Mouse (Mus musculus) cerebellum, adult 2 months (tissue): Measurements from ENCODE around the gene Nfya. TPM values are rescaled to one million over a fixed set of nuclear protein-coding genes. Genes with fewer than 3 reads are reported as not detected.

Experiments
- DNase-seq, 2 experiments: peaks; one replicate each; pipeline ENCODE4 v3.0.0; 2021
- H3K27ac ChIP-seq: fragments of 200-500 bp; 2 replicates; pipeline ENCODE4 v1.5.1; 2012; ENCODE audit warnings: low read length, control low read depth, inconsistent platforms; ENCODE audit not compliant: insufficient read depth
- H3K27me3 ChIP-seq: fragments of 200-500 bp; 2 replicates; pipeline ENCODE4 v1.6.1; 2012; ENCODE audit warnings: inconsistent platforms, mild to moderate bottlenecking, low read length, moderate library complexity; ENCODE audit not compliant: control insufficient read depth, insufficient read depth
- H3K4me1 ChIP-seq: fragments of 200-500 bp; 2 replicates; pipeline ENCODE4 v1.6.1; 2011; ENCODE audit warnings: low read length; ENCODE audit not compliant: control insufficient read depth, insufficient read depth
- H3K4me3 ChIP-seq: fragments of 200-500 bp; replicated peaks from 2 replicates; pipeline ENCODE3; 2011; ENCODE audit warnings: mild to moderate bottlenecking, low read depth, low read length, control low read depth; ENCODE audit not compliant: insufficient read depth
- CTCF ChIP-seq: fragments of 200-500 bp; IDR thresholded peaks from 2 replicates; pipeline ENCODE4 v1.5.1; 2011; ENCODE audit warnings: low read depth, mild to moderate bottlenecking, control low read depth, low read length, moderate library complexity, borderline replicate concordance; ENCODE audit not compliant: insufficient read depth
- POLR2A ChIP-seq: fragments of 200-500 bp; IDR thresholded peaks from 2 replicates; pipeline ENCODE4 v1.6.1; 2011; ENCODE audit warnings: low read length, control low read depth, borderline replicate concordance; ENCODE audit not compliant: insufficient read depth
- WGBS: fragments of 180-500 bp; shearing (Covaris S2); methylation state at CpG from one replicate; pipeline ENCODE4 v1.1.7; 2018; 5-methylcytosine and 5-hydroxymethylcytosine counted together
- polyA plus RNA-seq: library from polyadenylated mRNA; depleted of rRNA; stranded (reverse); fragments of >200 nt; gene quantifications from 2 replicates; pipeline ENCODE4 v1.2.3, GENCODE M21; 2012

The Nfya gene
- polyA plus RNA-seq, 1 experiment, result 20.3 TPM

DNA sequence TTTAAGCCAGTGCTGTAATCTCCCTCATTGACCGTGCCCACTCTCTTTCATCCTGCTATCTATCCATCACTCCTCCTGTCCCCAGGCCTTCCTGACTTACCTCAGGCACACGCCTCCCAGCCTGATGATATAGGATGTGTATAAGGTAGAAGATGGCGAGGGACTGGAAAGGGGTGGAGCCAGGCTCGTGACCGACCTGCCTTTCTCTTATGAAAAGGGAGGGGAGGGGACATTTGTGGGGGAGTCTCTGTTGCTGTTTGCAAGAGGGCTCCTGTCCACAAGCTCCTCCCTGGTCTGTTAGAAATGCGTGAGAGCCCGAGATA is 41.6 kb upstream of the Nfya start, which contains the start of gene Tspo2:
Tspo2 (minus strand) TSS at position 170 of the 323 bp plus-strand sequence.
- WGBS, result 88% methylated on average over 7 of the region's 7 CpGs

GRCm38 (mm10) chr17:48450666-48451352 is 41.1 kb upstream of the Nfya start:
- no peak for DNase-seq
- H3K27ac ChIP-seq, result no peak overlapping the region
- no peak overlapping the region for H3K4me3 ChIP-seq
- no peaks in the 10 kb centered on the region for H3K4me1 ChIP-seq
- H3K27me3 ChIP-seq, result no peaks in the 10 kb centered on the region
- 89% methylated on average over 13 of the region's 13 CpGs for WGBS
- TF ChIP-seq CTCF, result no peak
- TF ChIP-seq POLR2A, result no peak

More for the DNA sequence above, 41.6 kb upstream of the Nfya start, which contains the start of gene Tspo2:
- Histone ChIP-seq H3K27me3 (no peaks in the 10 kb centered on the region), H3K4me3 (no peak within 1 kb of the TSS), H3K4me1 (no peaks in the 10 kb centered on the region), H3K27ac (no peak within 1 kb of the TSS)
- no peak for DNase-seq
- TF ChIP-seq POLR2A (no peak), CTCF (no peak)

GRCm38 (mm10) chr17:48447675-48448074 is 38.0 kb upstream of the Nfya start:
- Histone ChIP-seq H3K4me1 (no peaks in the 10 kb centered on the region), H3K27ac (no peak overlapping the region), H3K27me3 (no peaks in the 10 kb centered on the region), H3K4me3 (no peak overlapping the region)
- WGBS, result 73% methylated on average over 8 of the region's 8 CpGs
- DNase-seq, result no peak
- no peak for TF ChIP-seq POLR2A
- no peak for TF ChIP-seq CTCF

DNA sequence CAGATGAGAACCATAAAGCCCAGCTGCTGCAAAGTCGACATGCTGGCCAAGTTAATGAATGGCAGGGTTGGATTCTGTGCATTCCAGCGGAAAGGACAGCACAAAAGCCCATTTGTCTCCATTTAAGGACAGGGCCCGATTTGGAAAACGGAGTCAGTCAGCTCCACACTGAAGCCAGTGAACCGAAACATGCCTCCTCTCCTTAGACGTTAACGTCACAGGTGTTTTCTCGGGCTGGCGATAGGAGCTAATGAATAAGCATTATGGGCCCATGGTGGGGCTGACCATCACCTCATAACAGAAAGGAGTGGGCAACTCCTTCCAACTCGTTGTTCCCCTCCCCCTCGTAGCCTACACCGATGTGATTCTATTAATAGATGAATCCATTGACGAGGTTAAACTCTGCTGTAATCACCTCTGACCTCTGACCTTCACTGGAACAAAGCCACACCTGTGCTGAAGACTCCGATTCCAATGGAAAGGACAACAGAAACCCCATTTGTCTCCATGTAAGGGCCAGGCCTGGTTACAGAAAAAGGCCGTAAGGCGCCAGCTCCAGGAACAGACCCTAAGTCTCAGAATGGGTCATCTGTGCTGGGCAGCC is 33.9 kb upstream of the Nfya start:
- DNase-seq, result no peak
- Histone ChIP-seq H3K27me3 (no peaks in the 10 kb centered on the region), H3K27ac (no peak overlapping the region), H3K4me1 (no peaks in the 10 kb centered on the region), H3K4me3 (no peak overlapping the region)
- TF ChIP-seq CTCF, result no peak
- TF ChIP-seq POLR2A, result no peak
- 63% methylated on average over 16 of the region's 16 CpGs for WGBS

DNA sequence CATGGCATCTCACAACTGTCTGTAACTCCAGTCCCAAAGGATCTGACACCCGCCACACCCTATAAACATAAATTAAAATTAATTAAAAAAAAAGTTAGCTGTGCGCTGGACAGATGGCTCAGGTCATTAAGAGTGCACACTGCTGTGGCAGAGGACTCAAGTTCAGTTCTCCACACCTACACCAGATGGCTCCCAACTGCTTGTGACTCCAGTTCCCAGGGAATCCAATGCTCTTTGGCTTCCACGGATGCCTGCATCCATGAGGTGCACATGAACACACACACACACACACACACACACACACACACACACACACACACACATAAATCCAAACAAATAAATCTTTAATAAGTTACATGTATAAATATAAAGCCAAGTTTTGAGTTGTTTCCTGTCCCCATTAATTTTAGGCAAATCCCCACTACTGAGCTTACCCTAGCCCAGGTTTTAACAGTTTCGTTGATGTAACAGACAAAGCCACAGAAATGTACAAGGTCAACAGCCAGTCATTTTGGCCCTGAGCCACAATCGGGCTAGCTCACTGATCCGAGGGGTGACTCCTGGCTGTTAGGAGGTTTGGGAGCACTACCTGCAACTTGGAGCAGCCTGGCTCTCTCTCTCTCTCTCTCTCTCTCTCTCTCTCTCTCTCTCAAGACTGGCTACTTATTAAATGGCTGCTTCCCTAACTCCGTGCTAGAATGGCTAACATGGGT is 33.2 kb upstream of the Nfya start:
- H3K4me1 ChIP-seq, result no peaks in the 10 kb centered on the region
- DNase-seq, result no peak
- H3K4me3 ChIP-seq, result no peak overlapping the region
- TF ChIP-seq CTCF (peak; percentile 35; the same call in 1 of the 2 replicates), POLR2A (no peak)
- WGBS, result 38% methylated on average over 7 of the region's 7 CpGs
- H3K27ac ChIP-seq, result no peak overlapping the region
- no peaks in the 10 kb centered on the region for H3K27me3 ChIP-seq

DNA sequence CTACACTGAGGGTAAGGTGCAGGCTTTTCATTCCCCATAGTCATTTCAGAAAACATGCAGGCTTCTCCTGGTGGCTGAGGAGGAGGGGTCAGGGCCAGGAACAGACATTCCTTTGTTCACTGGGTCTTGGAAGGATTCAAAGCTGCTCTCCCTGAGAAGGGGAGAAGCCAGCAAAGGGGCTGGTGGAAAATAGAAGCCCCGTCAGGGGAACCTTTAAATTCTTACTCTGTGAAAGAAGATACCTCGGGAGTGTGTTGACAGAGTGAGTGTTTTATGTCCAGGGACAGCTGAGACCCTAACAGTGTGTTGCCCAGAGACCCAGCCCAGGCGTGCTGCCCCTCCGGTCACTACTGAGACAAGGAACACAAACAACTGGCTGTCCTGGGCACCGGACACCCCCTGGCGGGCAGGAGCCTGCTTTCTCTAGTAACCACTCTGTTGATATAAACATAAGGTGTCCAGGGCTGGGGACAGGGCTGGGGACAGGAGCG is 27.8 kb upstream of the Nfya start:
- 55% methylated on average over 7 of the region's 7 CpGs for WGBS
- Histone ChIP-seq H3K27me3 (no peaks in the 10 kb centered on the region), H3K4me3 (no peak overlapping the region), H3K4me1 (no peaks in the 10 kb centered on the region), H3K27ac (no peak overlapping the region)
- DNase-seq, result no peak
- TF ChIP-seq CTCF, result no peak
- TF ChIP-seq POLR2A, result no peak

GRCm38 (mm10) chr17:48436487-48436886 is 26.8 kb upstream of the Nfya start:
- Histone ChIP-seq H3K4me3 (no peak overlapping the region), H3K27me3 (no peaks in the 10 kb centered on the region), H3K27ac (no peak overlapping the region), H3K4me1 (no peaks in the 10 kb centered on the region)
- no peak for DNase-seq
- TF ChIP-seq CTCF (no peak), POLR2A (no peak)
- WGBS, result 82% methylated on average over 1 of the region's 1 CpGs
